Mouse (Mus musculus): ENCODE results near the gene Fbxo11.
"Not testable (repeated sequence)": the region's sequence is repeated elsewhere in the genome, so short reads cannot be mapped to it uniquely, and the experiment has no call there.

Gene Fbxo11

DNA sequence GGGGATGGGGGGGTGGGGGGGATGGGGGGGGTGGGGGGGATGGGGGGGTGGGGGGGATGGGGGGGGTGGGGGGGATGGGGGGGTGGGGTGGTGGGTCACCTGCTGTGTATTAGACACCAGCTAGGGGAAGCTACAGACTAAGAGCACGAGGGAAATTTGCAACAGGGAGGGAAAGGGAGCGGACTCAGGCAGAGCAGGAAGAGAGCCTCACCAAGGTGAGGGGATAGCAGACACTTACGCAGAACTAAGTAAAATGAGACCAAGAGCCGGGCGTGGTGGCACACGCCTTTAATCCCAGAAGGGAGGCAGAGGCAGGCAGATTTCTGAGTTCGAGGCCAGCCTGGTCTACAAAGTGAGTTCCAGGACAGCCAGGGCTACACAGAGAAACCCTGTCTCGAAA, 49.1 kb downstream of the Fbxo11 start:
- CTCF ChIA-PET = not testable (repeated sequence)

DNA sequence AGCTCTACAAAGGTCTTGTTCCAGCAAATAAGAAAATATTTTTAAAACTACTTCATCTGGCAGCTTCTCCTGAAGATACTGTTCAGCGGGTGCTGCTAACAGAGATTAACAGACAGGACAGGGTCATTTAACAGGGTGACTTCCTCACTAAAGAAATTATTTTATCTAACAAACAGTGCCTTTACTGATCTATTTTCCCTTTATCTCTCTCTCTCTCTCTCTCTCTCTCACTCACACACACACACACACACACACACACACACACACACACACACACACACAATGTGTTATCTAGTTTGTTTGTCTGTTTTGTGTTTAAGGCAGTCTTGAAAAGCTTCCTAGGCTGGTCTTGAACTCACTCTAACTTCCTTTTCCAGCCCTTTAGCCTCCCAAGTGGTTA, 50.6 kb downstream of the Fbxo11 start:
- CTCF ChIA-PET = no interaction called here

DNA sequence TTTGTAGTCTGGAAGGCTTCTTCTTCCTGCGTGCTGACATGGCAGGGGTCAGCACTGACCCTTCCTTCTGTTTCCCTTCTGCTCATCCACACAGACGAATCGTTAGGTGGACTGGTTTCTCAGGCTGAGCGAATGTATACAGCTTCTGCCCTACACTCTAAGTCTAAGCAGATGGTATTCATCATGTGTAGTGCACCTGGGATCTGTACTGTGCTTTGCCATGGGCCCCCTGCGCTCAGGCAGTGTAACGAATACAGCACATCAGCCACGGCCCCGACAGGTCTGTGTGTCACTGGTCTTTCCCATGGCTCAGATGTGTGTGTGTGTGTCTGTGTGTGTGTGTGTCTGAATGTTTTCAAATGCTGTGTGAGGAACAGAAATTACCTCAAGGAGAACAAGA, 58.1 kb downstream of the Fbxo11 start:
- CTCF ChIA-PET = interaction anchor here (0.6 kb wide), 1 partner anchor 144 kb away, joined by 3 read pairs; no protein-coding TSS in a partner anchor

DNA sequence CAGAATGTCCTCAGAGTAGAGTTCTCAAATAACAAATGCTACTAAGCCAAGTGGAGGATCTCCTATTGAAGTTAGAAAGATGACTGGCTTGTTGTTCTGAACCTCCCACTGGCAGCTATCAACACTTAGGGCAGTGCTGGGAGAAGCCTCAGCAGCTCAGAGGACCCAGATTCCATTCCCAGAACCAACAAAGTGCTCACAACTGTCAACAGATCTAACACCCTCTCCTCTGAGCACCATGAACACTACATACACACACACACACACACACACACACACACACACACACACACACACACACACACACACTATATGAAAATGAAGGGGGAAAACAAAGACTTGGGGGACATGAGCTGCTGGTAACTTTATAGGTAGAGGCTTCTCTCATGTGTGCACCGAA, 60.2 kb downstream of the Fbxo11 start:
- CTCF ChIA-PET = no interaction called here

DNA sequence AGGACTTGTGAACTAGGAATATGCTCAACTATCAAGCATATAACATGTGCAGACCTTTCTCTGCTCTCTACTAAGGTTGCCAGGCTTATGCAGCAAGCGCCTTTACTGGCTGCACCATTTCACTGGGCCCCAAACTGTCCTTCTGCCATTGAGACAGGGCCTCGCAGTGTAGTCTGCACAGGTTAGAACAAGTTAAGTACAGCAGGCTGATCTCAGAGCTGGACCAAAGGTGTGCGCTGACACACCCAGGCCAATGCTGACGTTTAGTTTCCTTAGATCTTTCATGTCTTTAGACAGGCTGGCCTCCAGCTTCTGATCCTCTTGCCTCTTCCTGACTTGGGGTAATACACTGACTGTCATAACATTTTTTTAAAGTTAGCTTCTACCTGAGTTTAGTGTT, 67.3 kb downstream of the Fbxo11 start:
- CTCF ChIA-PET = interaction anchor here (0.6 kb wide), 1 partner anchor 176 kb away, joined by 3 read pairs; no protein-coding TSS in a partner anchor

DNA sequence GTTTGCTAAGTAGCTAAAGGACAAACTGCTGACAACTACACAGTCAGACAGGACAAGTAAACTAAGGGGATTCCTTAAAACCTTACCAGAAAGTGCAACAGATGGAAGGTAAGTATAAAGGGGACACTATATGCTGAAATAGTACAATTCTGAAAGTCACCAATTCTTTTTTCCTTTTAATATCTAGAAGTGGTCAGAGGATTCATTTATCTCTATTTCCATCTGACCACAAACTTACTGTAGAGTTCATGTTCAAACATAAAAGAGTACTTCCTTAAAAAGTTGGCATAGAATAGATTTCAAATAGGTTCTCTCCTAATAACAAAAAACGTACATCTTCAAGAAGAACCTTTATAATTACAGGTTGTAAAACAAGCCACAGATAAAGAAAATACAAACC, 71.8 kb downstream of the Fbxo11 start:
- CTCF ChIA-PET = no interaction called here

DNA sequence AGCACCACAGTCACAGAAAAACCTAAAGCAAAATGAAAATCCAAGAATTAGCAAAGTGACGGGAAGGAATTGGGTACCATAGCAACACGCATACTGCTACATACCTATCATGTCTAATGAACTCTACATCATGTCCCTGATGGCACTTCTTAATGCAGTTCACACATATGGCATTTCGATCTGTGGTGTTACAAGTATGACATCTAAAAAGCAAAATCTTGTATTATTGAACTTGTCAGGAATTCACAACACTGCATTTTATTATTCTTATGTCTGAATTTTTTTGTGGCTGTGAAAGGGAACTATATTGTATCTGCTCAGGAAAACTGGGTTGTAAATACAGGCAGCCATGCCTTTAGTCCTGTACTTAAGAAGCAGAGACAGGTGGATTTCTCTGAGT, 72.9 kb downstream of the Fbxo11 start:
- CTCF ChIA-PET = no interaction called here

DNA sequence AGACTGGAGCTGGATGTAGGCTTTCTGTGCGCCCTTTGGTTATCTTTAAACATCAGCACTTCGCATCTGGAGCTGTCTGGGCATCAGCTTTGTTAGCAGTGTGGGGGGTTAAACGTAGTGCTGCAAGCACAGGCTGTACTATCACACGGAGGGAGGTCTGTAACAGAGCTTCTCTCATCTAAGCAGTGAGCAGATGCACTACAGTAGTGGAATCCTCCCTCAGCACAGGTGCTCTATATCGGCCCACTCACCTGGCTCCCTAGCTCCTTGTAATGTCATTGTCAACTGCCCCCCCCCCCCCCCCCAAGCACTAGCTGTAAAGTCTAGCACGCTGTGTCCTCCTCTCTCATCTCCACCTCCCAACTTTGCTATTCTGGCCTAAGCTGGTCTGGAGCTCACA, 77.6 kb downstream of the Fbxo11 start:
- CTCF ChIA-PET = interaction anchor here (0.6 kb wide), 1 partner anchor 269 kb away, joined by 3 read pairs; no protein-coding TSS in a partner anchor

DNA sequence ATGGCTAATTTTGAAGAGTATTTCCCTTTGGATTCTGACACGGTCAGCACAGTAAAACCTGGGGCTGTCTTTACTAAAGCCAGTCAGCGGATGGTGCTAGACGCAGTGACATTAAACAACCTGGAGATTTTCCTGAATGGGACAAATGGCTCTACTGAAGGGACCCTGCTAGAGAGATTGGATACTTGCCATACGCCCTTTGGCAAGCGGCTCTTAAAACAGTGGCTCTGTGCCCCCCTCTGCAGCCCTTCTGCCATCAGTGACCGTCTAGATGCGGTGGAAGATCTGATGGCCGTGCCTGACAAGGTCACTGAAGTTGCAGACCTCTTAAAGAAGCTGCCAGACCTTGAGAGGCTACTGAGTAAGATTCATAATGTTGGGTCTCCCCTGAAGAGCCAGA, 79.2 kb downstream of the Fbxo11 start:
- CTCF ChIA-PET = no interaction called here

DNA sequence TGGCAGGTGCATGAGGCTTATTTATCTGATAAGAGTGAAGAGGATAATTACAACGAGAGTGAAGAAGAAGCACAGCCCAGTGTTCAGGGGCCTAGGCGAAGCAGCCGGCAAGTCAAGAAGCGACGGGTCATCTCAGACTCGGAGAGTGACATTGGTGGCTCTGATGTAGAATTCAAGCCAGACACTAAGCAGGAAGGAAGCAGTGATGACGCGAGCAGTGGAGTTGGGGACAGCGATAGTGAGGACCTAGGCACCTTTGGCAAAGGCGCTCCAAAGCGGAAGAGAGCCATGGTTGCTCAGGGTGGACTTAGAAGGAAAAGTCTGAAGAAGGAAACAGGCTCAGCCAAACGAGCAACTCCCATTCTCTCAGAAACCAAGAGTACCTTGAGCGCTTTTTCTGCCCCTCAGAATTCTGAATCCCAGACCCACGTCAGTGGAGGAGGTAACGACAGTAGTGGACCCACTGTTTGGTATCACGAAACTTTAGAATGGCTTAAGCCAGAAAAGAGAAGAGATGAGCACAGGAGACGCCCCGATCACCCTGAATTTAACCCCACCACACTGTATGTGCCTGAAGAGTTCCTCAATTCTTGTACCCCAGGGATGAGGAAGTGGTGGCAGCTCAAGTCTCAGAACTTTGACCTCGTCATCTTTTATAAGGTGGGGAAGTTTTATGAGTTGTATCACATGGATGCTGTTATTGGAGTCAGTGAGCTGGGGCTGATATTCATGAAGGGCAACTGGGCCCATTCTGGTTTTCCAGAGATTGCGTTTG, 80.5 kb downstream of the Fbxo11 start:
- CTCF ChIA-PET = no interaction called here

DNA sequence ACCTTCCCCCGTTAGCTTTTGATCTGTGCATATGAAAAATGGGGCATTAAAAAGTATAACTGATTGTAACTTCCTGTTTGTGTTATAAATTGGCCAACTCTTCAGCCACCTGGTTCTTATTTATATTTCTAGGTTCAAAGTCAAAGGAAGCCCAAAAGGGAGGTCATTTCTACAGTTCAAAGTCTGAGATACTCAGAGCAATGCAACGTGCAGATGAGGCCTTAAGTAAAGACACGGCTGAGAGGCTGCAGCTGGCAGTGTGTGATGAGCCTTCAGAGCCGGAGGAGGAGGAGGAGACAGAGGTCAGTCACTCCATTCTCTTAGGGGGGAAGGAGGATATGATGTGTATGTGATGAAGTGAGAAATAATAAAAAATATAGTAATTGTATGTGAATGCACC, 81.8 kb downstream of the Fbxo11 start:
- CTCF ChIA-PET = interaction anchor here (0.7 kb wide), 1 partner anchor 40 kb away, joined by 4 read pairs; no protein-coding TSS in a partner anchor

DNA sequence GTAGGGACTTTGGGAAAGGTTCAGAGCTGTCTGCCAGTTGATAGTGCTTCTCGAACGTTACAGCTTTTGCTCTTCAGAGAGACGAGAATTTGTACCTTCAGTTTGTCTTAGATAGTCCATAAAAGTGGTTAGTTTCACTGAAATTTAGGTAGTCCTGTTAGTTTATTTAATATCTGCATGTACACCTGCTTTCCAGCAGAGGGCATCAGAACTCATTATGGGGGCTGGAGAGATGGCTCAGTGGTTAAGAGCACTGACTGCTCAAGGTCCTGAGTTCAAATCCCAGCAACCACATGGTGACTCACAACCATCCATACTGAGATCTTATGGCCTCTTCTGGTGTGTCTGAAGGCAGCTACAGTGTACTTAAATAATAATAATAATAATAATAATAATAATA, 83.0 kb downstream of the Fbxo11 start:
- CTCF ChIA-PET = interaction anchor here (0.6 kb wide), 3 partner anchors 22 to 660 kb away, joined by 3 to 8 read pairs (median 3); no protein-coding TSS in a partner anchor

DNA sequence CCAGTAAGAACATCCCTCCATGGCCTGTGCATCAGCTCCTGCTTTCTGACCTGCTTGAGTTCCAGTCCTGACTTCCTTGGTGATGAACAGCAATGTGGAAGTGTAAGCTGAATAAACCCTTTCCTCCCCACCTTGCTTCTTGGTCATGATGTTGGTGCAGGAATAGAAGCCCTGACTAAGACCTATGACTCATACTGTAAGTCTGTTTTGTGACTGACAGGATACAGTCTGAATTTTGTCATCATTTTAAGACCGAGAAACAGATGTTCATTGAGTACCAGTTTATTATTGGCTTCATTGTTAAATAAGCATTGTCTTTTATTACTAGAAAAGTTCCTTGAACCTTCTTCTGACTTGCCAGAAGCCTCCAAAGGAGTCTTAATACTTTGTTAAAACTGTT, 85.4 kb downstream of the Fbxo11 start:
- CTCF ChIA-PET = interaction anchor here (0.6 kb wide), 1 partner anchor 483 kb away, joined by 3 read pairs; no protein-coding TSS in a partner anchor

DNA sequence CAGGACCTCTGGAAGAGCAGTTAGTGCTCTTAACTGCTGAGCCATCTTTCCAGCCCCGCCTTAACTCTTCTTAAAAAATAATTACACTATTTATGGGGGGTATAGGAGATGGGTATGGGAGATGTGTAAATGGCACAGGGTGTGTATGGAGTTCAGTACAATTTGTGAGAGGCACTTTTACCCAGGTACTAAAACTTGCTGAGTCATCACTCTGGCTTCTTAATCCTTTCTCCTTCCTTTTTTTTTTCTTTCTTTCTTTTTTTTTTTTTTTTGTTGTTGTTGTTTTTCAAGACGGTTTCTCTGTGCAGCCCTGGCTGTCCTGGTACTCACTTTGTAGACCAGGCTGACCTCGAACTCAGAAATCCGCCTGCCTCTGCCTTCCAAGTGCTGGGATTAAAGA, 88.2 kb downstream of the Fbxo11 start:
- CTCF ChIA-PET = not testable (repeated sequence)

DNA sequence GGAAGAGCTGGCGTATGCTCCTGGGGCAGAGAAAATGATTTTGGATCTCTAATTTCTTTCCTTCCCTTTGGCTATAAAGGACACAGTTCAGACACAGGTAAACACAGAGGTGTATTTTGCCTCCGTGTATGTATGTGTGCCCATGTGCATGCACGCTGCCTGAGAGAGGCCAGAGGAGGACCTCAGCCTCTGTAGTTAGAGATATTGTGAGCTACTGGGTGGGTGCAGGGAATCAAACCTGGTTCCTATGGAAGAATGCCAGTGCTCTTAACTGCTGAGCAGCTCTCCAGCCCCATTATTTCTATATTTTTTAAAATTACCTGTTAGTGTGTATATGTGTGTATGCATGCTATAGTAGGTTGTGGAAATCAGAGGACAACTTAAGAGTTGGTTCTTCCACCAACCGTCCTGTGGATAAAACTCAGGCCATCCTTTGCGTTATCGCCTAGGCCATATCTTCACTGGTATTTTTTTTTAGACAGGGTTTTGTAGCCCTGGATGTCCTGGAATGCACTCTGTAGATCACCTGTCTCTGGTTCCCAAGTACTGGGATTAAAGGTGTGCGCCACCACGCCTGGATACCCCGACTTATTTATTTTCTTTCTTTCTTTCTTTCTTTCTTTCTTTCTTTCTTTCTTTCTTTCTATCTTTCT, 88.8 kb downstream of the Fbxo11 start:
- CTCF ChIA-PET = no interaction called here

DNA sequence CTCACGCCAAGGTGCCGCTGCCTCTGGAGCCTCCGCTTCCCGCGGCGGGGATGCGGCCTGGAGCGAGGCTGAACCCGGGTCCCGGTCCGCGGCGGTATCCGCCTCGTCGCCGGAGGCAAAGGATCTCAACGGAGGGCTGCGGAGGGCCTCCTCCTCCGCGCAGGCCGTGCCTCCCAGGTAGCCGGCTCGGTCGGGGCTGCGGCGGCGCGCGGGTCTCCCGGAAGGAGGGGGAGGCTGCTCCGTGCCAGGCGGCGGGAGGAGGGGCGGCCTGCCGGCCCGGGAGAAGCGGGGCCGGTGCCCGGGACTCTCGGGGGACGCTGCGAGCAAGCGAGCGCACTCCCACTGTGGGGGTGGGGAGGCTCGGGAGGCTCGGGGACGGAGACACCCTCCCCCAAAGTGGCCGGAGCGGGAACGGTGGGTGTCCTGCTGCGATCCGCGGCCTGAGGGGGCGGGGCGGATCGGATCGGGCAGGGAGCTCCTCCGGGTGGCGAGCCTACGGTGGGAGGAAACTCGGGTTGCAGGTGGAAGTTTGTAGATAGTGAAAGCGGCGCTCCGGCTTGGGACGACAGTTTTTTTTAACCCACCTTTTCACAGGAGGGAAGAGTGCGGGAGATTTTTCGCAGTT, 89.8 kb downstream of the Fbxo11 start:
- CTCF ChIA-PET = no interaction called here

DNA sequence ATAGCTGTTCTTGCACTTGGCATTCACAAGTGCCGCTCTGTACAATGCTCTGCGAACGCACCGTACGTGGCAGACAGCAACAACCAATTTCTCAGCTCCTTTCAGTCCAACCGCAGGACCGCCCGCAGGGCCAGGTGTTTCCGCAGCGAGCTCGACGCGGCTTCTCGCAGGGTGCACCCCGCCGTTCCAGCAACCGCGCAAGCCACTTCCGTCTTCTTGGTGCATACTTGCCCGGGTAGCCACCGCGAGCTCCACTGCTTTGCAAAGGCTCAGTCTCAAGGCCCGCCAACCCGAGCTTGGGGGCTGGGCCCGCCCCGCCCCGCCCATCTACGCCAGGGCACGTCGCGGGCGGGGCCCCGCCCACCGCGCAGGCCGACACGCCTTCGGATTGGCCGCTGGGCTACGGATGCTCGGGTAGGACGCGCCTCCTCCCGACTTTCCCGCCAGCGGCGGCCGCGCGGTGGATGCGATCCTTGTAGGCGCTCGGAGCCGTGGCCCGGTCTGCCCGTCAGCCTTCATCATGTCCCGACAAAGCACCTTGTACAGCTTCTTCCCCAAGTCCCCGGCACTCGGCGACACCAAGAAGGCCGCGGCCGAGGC, 90.4 kb downstream of the Fbxo11 start, which contains the start of gene Msh6:
TSS of gene Msh6 (plus strand) at position 434 of the 600 bp plus-strand sequence.
- CTCF ChIA-PET = no interaction called here

DNA sequence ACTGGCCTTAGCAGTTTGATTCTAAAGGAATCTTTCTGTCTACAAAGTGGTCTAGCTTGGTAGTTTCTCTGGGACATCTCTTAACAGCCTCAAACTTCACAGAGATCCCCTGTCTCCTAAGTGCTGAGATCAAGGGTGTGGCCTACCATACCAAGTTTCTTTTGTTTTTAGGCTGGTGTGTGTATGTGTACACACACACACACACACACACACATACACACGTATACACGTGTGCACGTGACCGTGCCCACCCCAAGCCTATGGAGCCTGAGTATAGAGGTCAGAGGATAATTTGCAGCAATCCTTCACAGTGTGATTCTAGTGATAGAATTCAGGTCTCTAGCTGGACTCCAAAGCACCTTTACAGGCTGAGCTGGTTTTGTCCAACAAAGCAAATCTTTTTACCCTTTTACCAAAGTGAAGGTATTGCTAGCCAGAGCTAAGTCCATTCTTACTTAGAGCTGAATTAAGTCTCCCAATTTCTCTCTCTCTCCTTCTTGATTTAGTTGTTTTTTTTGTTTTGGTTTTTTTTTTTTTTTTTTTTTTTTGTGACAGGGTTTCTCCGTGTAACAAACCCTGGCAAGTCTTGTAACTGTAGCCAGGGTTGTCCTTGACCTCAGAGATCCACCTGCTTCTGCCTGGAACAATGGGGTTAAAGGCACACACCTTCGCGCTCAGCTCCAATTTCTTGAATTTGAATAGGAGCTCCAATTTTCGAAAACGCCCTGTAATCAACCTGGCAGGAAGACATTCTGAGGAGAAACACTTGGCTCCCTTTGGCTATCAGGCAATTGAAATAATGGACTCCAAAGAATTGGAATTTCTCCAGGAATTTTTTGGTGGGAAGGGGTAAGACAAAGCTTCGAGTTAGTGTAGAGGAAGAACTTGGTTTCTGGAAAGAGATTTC, 91.6 kb downstream of the Fbxo11 start:
- CTCF ChIA-PET = no interaction called here

DNA sequence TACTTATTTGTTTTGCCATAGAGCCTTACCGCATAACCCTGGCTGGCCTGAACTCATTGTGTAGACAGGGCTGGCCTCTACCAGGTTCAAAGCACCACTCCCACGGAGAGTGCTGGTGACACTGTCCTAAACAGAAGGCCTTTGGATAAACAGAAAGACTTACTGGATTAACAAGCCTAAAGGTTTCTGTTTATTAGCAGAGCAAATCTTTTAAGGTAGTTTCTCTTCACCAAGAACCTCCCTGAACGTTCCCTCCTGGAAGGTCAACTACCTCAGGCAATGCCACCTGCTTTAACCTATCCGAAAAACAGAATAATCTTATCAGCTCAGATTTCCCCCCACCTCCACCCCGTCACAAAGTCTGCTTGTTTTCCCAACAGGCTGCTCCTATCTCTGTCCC, 92.2 kb downstream of the Fbxo11 start:
- CTCF ChIA-PET = no interaction called here

DNA sequence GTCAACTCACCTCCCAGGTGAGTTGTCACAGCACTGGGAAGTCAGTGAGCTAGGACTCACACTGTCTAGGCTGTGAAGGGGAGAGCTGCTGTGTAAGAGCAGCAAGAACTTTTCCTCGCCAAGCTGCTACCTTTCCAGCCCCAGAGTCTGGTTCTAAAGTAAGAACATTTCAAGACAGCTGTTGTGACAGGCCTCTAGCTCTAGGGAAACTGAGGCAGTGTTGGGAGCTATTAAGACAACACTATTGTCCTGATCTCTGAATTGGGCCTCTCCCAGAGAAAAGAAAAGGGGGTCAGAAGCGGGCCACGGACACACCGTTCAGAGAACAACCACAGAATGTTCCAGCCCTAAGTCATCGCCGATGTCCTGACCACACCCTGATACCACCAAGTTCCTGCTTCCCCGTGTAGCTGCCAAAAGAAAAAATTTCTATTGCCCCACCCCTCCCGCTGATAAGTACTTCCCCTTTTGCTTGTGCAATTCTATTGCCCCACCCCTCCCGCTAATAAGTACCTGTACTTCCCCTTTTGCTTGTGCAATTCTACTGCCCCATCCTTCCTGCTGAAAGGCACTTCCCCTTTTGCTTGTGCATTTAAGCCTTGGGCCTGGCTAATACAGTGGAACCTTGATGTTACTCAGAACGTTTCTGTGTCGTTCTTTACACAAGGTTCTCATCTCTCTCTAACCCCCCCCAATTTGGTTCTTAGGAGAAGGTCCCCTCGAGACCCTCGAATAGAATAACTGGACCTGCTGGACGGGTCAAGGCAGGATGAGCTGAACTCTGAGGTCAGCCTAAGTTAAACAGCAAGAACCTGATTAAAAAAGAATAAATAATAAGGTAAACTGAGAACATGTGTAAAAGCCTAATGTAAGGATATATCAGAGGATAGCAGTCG, 93.1 kb downstream of the Fbxo11 start:
- CTCF ChIA-PET = not testable (repeated sequence)

All from spleen, embryonic (tissue).